Mouse (Mus musculus): ENCODE measurements around the gene Phgr1. TPM values are rescaled to one million over a fixed set of nuclear protein-coding genes. Genes with fewer than 3 reads are reported as not detected.

Gene Phgr1
- polyA plus RNA-seq, 1 experiment from 2014 or later, result 41.2 TPM

GRCm38 (mm10) chr2:118755407-118755806 lies 17.2 kb upstream of the Phgr1 start:
- Histone ChIP-seq H3K4me1 (replicated peaks) (peaks cover 21% of the 10 kb centered on the region), H3K27ac (no peak overlapping the region), H3K27me3 (replicated peaks) (no peaks in the 10 kb centered on the region), H3K9me3 (no peaks in the 10 kb centered on the region), H3K4me2 (replicated peaks) (no peak overlapping the region), H3K9ac (no peak overlapping the region), H3K36me3 (no peaks in the 10 kb centered on the region), H3K4me3 (replicated peaks) (no peak overlapping the region)
- WGBS, result 88% methylated on average over 6 of the region's 6 CpGs
- no peak for ATAC-seq

- Histone ChIP-seq H3K36me3 (no peaks in the 10 kb centered on the region), H3K4me3 (replicated peaks) (no peak overlapping the region), H3K27me3 (replicated peaks) (no peaks in the 10 kb centered on the region), H3K4me1 (replicated peaks) (peaks cover 25% of the 10 kb centered on the region), H3K27ac (no peak overlapping the region), H3K9me3 (no peaks in the 10 kb centered on the region), H3K9ac (no peak overlapping the region), H3K4me2 (replicated peaks) (no peak overlapping the region)
- ATAC-seq, result no peak
- WGBS, result 62% methylated on average over 4 of the region's 4 CpGs
Observed at GRCm38 (mm10) chr2:118756103-118756502, 16.5 kb upstream of the Phgr1 start.

- H3K4me2 ChIP-seq (replicated peaks), result peak overlapping the region; percentile 26
- H3K27ac ChIP-seq, result no peak overlapping the region
- no peak overlapping the region; the same call in 1 of the 2 replicates for H3K9ac ChIP-seq
- H3K9me3 ChIP-seq, result no peaks in the 10 kb centered on the region
- H3K27me3 ChIP-seq (replicated peaks), result no peaks in the 10 kb centered on the region
- peaks cover 42% of the 10 kb centered on the region for H3K4me1 ChIP-seq (replicated peaks)
- H3K36me3 ChIP-seq, result no peaks in the 10 kb centered on the region
- 12% methylated on average over 8 of the region's 8 CpGs for WGBS
- ATAC-seq, result peak; percentile 63
- no peak overlapping the region for H3K4me3 ChIP-seq (replicated peaks)
Observed at GRCm38 (mm10) chr2:118759828-118760227, 12.7 kb upstream of the Phgr1 start.

- Histone ChIP-seq H3K4me3 (replicated peaks) (no peak overlapping the region), H3K9ac (peak overlapping the region; percentile 18; the same call in 1 of the 2 replicates), H3K9me3 (no peaks in the 10 kb centered on the region), H3K27me3 (replicated peaks) (no peaks in the 10 kb centered on the region), H3K4me1 (replicated peaks) (peaks cover 42% of the 10 kb centered on the region), H3K4me2 (replicated peaks) (no peak overlapping the region), H3K36me3 (no peaks in the 10 kb centered on the region), H3K27ac (peak overlapping the region; percentile 93; the same call in 1 of the 2 replicates)
- 86% methylated on average over 11 of the region's 11 CpGs for WGBS
- no peak for ATAC-seq
Observed at GRCm38 (mm10) chr2:118760311-118761025, 12.1 kb upstream of the Phgr1 start.

- Histone ChIP-seq H3K36me3 (no peaks in the 10 kb centered on the region), H3K4me1 (replicated peaks) (peaks cover 45% of the 10 kb centered on the region), H3K4me3 (replicated peaks) (0 out of 2 replicates have a peak overlapping the region, but pooled peaks have one; percentile 22), H3K9ac (peak overlapping the region; percentile 42; the same call in 1 of the 2 replicates), H3K27ac (peak overlapping the region; percentile 93), H3K4me2 (replicated peaks) (peak overlapping the region; percentile 62), H3K9me3 (no peaks in the 10 kb centered on the region), H3K27me3 (replicated peaks) (no peaks in the 10 kb centered on the region)
- no peak for ATAC-seq
- 83% methylated on average over 12 of the region's 12 CpGs for WGBS
Observed at GRCm38 (mm10) chr2:118761358-118761757, 11.2 kb upstream of the Phgr1 start.

GRCm38 (mm10) chr2:118761906-118762783 lies 10.4 kb upstream of the Phgr1 start, which contains the start of gene Ccdc9b:
TSS of gene Ccdc9b (minus strand) at chr2:118762661.
- peaks cover 45% of the 10 kb centered on the region for H3K4me1 ChIP-seq (replicated peaks)
- no peaks in the 10 kb centered on the region for H3K9me3 ChIP-seq
- peak within 1 kb of the TSS; percentile 93 for H3K27ac ChIP-seq
- H3K4me2 ChIP-seq (replicated peaks), result peak within 1 kb of the TSS; percentile 62
- H3K36me3 ChIP-seq, result no peaks in the 10 kb centered on the region
- WGBS, result 11% methylated on average over 29 of the region's 29 CpGs
- peak within 1 kb of the TSS; percentile 22 for H3K4me3 ChIP-seq (replicated peaks)
- no peaks in the 10 kb centered on the region for H3K27me3 ChIP-seq (replicated peaks)
- H3K9ac ChIP-seq, result peak within 1 kb of the TSS; percentile 42
- ATAC-seq, result peak; percentile 84

GRCm38 (mm10) chr2:118762784-118763148 lies 9.8 kb upstream of the Phgr1 start:
- peak overlapping the region; percentile 62 for H3K4me2 ChIP-seq (replicated peaks)
- H3K27ac ChIP-seq, result peak overlapping the region; percentile 93
- H3K27me3 ChIP-seq (replicated peaks), result no peaks in the 10 kb centered on the region
- peak overlapping the region; percentile 22 for H3K4me3 ChIP-seq (replicated peaks)
- WGBS, result 8% methylated on average over 10 of the region's 10 CpGs
- H3K9ac ChIP-seq, result peak overlapping the region; percentile 13; the same call in 1 of the 2 replicates
- peaks cover 45% of the 10 kb centered on the region for H3K4me1 ChIP-seq (replicated peaks)
- H3K9me3 ChIP-seq, result no peaks in the 10 kb centered on the region
- ATAC-seq, result peak; percentile 9; the same call in 1 of the 2 replicates
- H3K36me3 ChIP-seq, result no peaks in the 10 kb centered on the region

- no peaks in the 10 kb centered on the region for H3K27me3 ChIP-seq (replicated peaks)
- 64% methylated on average over 7 of the region's 7 CpGs for WGBS
- H3K4me2 ChIP-seq (replicated peaks), result no peak overlapping the region
- no peaks in the 10 kb centered on the region for H3K36me3 ChIP-seq
- 0 out of 2 replicates have a peak overlapping the region, but pooled peaks have one; percentile 93 for H3K27ac ChIP-seq
- peaks cover 45% of the 10 kb centered on the region for H3K4me1 ChIP-seq (replicated peaks)
- no peak overlapping the region for H3K4me3 ChIP-seq (replicated peaks)
- no peak overlapping the region for H3K9ac ChIP-seq
- ATAC-seq, result no peak
- H3K9me3 ChIP-seq, result no peaks in the 10 kb centered on the region
Observed at GRCm38 (mm10) chr2:118763469-118763868, 9.1 kb upstream of the Phgr1 start.

GRCm38 (mm10) chr2:118764094-118764831 lies 8.3 kb upstream of the Phgr1 start:
- no peak for ATAC-seq

GRCm38 (mm10) chr2:118764875-118765274 lies 7.7 kb upstream of the Phgr1 start:
- H3K36me3 ChIP-seq, result no peaks in the 10 kb centered on the region
- no peak overlapping the region for H3K9ac ChIP-seq
- no peak overlapping the region for H3K4me3 ChIP-seq (replicated peaks)
- 83% methylated on average over 5 of the region's 5 CpGs for WGBS
- H3K4me1 ChIP-seq (replicated peaks), result peaks cover 40% of the 10 kb centered on the region
- no peaks in the 10 kb centered on the region for H3K9me3 ChIP-seq
- no peak overlapping the region for H3K27ac ChIP-seq
- no peak overlapping the region for H3K4me2 ChIP-seq (replicated peaks)
- no peaks in the 10 kb centered on the region for H3K27me3 ChIP-seq (replicated peaks)
- ATAC-seq, result no peak

More at GRCm38 (mm10) chr2:118764094-118764831, 8.3 kb upstream of the Phgr1 start:
- Histone ChIP-seq H3K4me1 (replicated peaks) (peaks cover 45% of the 10 kb centered on the region), H3K36me3 (no peaks in the 10 kb centered on the region), H3K27ac (no peak overlapping the region), H3K9ac (no peak overlapping the region), H3K4me2 (replicated peaks) (no peak overlapping the region), H3K9me3 (no peaks in the 10 kb centered on the region), H3K27me3 (replicated peaks) (no peaks in the 10 kb centered on the region), H3K4me3 (replicated peaks) (no peak overlapping the region)
- WGBS, result 29% methylated on average over 11 of the region's 11 CpGs

GRCm38 (mm10) chr2:118766041-118767033 lies 6.2 kb upstream of the Phgr1 start:
- Histone ChIP-seq H3K27ac (no peak overlapping the region), H3K4me2 (replicated peaks) (no peak overlapping the region), H3K9ac (no peak overlapping the region), H3K9me3 (no peaks in the 10 kb centered on the region), H3K36me3 (no peaks in the 10 kb centered on the region), H3K27me3 (replicated peaks) (no peaks in the 10 kb centered on the region), H3K4me1 (replicated peaks) (peaks cover 31% of the 10 kb centered on the region), H3K4me3 (replicated peaks) (no peak overlapping the region)
- WGBS, result 75% methylated on average over 10 of the region's 10 CpGs
- ATAC-seq, result no peak

All from intestine, embryonic 15.5 days (tissue).